In genomic region chr4:155568170-155568569, GRCm38 (mm10) we compare ENCODE assay signal across 8 mouse cellular contexts. TPM values are rescaled to one million over a fixed set of nuclear protein-coding genes. Genes with fewer than 3 reads are reported as not detected.
DNase-seq lines count a peak whose midpoint lies in the region; ATAC-seq and TF ChIP-seq lines count a peak whose summit lies in the region.

No protein-coding gene starts in this region.

- no peak overlapping the region for H3K27ac ChIP-seq in heart, adult 2 months
- no peak overlapping the region for H3K27ac ChIP-seq in heart, embryonic 12.5 days (ENCODE audit: poor library complexity, severe bottlenecking)

- no peak for TF ChIP-seq EP300 in heart, adult 2 months (IDR thresholded peaks at IDR 0.05; ENCODE audit: insufficient read depth, low read depth, low read length)

- H3K27me3 ChIP-seq in heart, adult 2 months (ENCODE audit: control insufficient read depth, insufficient read depth, low read length) = no peaks in the 10 kb centered on the region
- no peaks in the 10 kb centered on the region for H3K27me3 ChIP-seq in heart, embryonic 12.5 days (replicated peaks)

- H3K9ac ChIP-seq in heart, adult 2 months (ENCODE audit: low read depth, low read length) = no peak overlapping the region
- H3K9ac ChIP-seq in heart, embryonic 12.5 days = no peak overlapping the region

- H3K79me2 ChIP-seq in heart, adult 2 months (replicated peaks; ENCODE audit: control insufficient read depth, insufficient read depth, low read length) = peaks cover 8% of the 10 kb centered on the region

- H3K4me3 ChIP-seq in heart, adult 2 months = no peak overlapping the region
- no peak overlapping the region for H3K4me3 ChIP-seq in heart, embryonic 12.5 days

- WGBS in heart, adult 2 months = 27% methylated on average over 2 of the region's 2 CpGs
- WGBS in heart, embryonic 12.5 days = 31% methylated on average over 2 of the region's 2 CpGs

- DNase-seq in heart, adult 2 months = no peak
- DNase-seq in 3T3-L1 (ENCODE audit: low read depth, low spot score) (peak; percentile 70), MEL-GATA-1-ER (ENCODE audit: extremely low read depth, low read depth) (peak; percentile 36)
- peak; percentile 86 for DNase-seq in induced T-regulatory cell, adult 2 months (ENCODE audit: low read depth)
- DNase-seq in urinary bladder, adult 2 months (ENCODE audit: low spot score) = no peak
- no peak for DNase-seq in urinary bladder, postnatal 10 days (ENCODE audit: low spot score)
- no peak for DNase-seq in urinary bladder, adult 18-20 months (ENCODE audit: low spot score in 2 of 2)

- H3K36me3 ChIP-seq in heart, adult 2 months (ENCODE audit: control insufficient read depth, insufficient read depth, low read length) = peaks cover 3% of the 10 kb centered on the region
- H3K36me3 ChIP-seq in heart, embryonic 12.5 days = no peaks in the 10 kb centered on the region

- H3K4me2 ChIP-seq in heart, embryonic 12.5 days = no peak overlapping the region

- peak; percentile 90 for TF ChIP-seq CTCF in heart, adult 2 months (IDR thresholded peaks at IDR 0.05)

- H3K4me1 ChIP-seq in heart, adult 2 months (ENCODE audit: control insufficient read depth, insufficient read depth, low read length) = peaks cover 19% of the 10 kb centered on the region
- peaks cover 30% of the 10 kb centered on the region for H3K4me1 ChIP-seq in heart, embryonic 12.5 days (replicated peaks)

- no peaks in the 10 kb centered on the region for H3K9me3 ChIP-seq in heart, embryonic 12.5 days (replicated peaks)

- intact Hi-C loops in heart, adult 2 months (cut with DNase I) = loop anchor here (1.0 kb wide), 1 partner anchor 87 kb away; no protein-coding TSS in a partner anchor

- TF ChIP-seq POLR2A in heart, adult 2 months (IDR thresholded peaks at IDR 0.05; ENCODE audit: insufficient read depth, low read depth, low read length) = no peak

- ATAC-seq in heart, embryonic 12.5 days (ENCODE audit: insufficient number of reproducible peaks, low FRiP score) = no peak

RNA-seq across cellular contexts. Expression of gene Nadk, which starts 6.0 kb away (rescaled TPM):
- total RNA-seq in heart, adult 2 months (2021) = 10 to 100 TPM; 28.4 to 33.2 TPM
- 42.0 and 49.5 TPM in 2 replicates for polyA plus RNA-seq in heart, adult 2 months (2012; rRNA removed)
- polyA plus RNA-seq in heart, embryonic 12.5 days (2016; fragmentation: Nextera tagmentation; extraction: Ambion mirVana) = 52.0 and 52.5 TPM in 2 replicates
- 110 and 118 TPM in 2 replicates for polyA plus RNA-seq in urinary bladder, adult 2 months (2012; rRNA removed)

RNA-seq across cellular contexts. Expression of gene Slc35e2, which starts 33.0 kb away (rescaled TPM):
- 1 to 10 TPM; 6.3 to 8.2 TPM for total RNA-seq in heart, adult 2 months (2021)
- 4.1 and 7.2 TPM in 2 replicates for polyA plus RNA-seq in heart, adult 2 months (2012; rRNA removed)
- 8.9 and 9.1 TPM in 2 replicates for polyA plus RNA-seq in heart, embryonic 12.5 days (2016; fragmentation: Nextera tagmentation; extraction: Ambion mirVana)
- 6.1 and 7.8 TPM in 2 replicates for polyA plus RNA-seq in urinary bladder, adult 2 months (2012; rRNA removed)

RNA-seq across cellular contexts. Expression of gene Cdk11b, which starts 56.5 kb away (rescaled TPM):
- total RNA-seq in heart, adult 2 months (2021) = 10 to 100 TPM; 29.3 to 30.2 TPM
- 17.4 and 20.5 TPM in 2 replicates for polyA plus RNA-seq in heart, adult 2 months (2012; rRNA removed)
- polyA plus RNA-seq in heart, embryonic 12.5 days (2016; fragmentation: Nextera tagmentation; extraction: Ambion mirVana) = 51.8 and 52.3 TPM in 2 replicates
- polyA plus RNA-seq in urinary bladder, adult 2 months (2012; rRNA removed) = 35.6 and 61.6 TPM in 2 replicates

Comparison
In these comparisons a context has a peak if more than half of its experiments do, and no peak if none do; other contexts are left out.
1. DNase-seq: peak in 3T3-L1 (single experiment), MEL-GATA-1-ER (single experiment) and induced T-regulatory cell, adult 2 months (single experiment); none in heart, adult 2 months (0 of 2), urinary bladder, adult 2 months (single experiment), urinary bladder, postnatal 10 days (single experiment) and urinary bladder, adult 18-20 months (0 of 2).